Mouse (Mus musculus) megakaryocyte, embryonic 14.5 days (primary cell): ENCODE measurements around the gene Muc1.

Experiments used
- FLI1 ChIP-seq: IDR thresholded peaks from 2 replicates; pipeline ENCODE4 v1.6.1; 2012; ENCODE audit warnings: low read length, inconsistent platforms, mixed read lengths
- GATA1 ChIP-seq: IDR thresholded peaks from 3 replicates; pipeline ENCODE4 v1.6.1; 2012; ENCODE audit warnings: mixed read lengths, low read length, inconsistent platforms, borderline replicate concordance

DNA sequence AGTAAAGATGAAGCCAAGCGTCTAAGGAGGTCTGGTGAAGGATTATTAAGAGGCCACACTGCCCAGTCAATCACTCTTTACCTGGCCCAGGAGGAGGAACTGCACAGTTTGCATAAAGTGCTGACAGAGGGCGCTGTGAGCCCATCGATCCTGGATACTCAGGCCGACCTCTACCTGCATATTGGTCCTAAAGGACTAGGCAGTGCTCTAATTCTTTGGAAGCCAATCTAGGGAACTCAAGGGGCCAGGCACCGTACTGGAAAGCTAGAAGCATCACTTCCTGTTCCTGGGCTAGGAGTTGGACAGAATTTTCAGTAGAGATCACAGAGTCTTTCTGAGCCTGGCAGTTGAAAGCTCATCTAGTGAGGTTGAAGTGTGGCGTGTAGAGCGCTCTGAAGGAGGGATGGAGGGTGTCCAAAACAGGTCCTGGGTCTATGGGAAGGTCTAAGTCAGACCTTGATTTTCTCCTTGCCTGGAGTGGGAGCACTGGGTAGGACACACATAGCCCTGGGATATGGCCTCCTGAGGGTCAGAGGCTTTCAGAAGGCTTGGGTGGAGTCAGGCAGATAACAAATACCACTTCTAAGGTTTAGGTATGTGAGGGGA lies 21.7 kb downstream of the Muc1 start:
- TF ChIP-seq GATA1 (no peak), FLI1 (no peak)
